Mouse (Mus musculus): ENCODE data around the gene Mpo. TPM values are rescaled to one million over a fixed set of nuclear protein-coding genes. Genes with fewer than 3 reads are reported as not detected.

The Mpo gene
- polyA plus RNA-seq, 1 experiment from 2014 or later: 2.9 TPM

DNA sequence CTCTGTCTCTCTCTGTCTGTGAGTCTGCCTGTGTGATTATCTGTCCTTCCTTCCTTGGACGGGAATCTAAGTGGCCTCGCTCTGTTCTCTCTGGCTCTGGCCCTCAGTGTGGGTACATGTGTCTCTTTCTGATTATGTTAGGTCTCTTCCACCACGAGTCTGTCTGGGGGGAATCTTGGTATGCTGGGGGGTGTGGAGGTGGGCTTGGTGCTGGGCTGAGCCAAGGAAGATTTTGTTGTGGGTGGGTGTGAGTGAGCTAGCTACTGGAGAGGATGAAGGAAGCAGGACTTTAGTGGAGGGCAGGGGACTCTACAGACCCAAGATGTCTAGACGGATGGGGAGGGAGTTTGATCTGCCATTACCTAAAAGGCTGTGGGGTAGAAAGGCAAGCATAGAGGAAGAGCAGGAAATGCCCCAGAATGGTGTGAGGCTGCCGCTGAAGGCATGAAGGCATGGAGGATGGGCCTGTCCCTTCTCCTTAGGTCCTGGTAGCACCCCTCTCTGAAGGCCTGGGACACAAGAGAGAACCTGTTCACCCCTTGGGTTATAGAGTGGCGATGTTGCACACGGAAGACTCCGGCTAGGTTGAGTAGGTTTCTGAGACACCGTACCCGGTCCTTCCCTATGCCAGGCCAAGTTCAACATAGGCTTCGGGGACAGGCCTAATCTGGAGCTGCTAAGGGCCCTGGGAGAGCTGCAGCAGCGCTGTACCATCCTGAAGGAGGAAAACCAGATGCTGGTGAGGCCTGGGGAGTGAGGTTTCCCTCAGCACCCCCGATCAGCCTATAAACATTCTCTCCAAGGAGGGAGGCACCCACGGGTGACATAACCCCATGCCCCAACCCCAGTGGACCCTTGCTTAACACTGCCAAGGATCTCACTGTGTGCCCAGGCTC, 31.3 kb upstream of the Mpo start:
- peak overlapping the region; percentile 98 for H3K4me2 ChIP-seq
- peaks cover 29% of the 10 kb centered on the region for H3K4me1 ChIP-seq (ENCODE audit: control insufficient read depth, insufficient read depth, low read length)
- H3K9ac ChIP-seq (ENCODE audit: low read length): no peak overlapping the region
- peak overlapping the region; percentile 9; the same call in 1 of the 2 replicates for H3K4me3 ChIP-seq (ENCODE audit: low read depth, low read length)
- no peak overlapping the region for H3K27ac ChIP-seq (ENCODE audit: low read depth, low read length)
- H3K36me3 ChIP-seq (ENCODE audit: control insufficient read depth, insufficient read depth, low read length): no peaks in the 10 kb centered on the region
- ATAC-seq (ENCODE audit: low FRiP score) (no peak), DNase-seq (ENCODE audit: low spot score, missing footprints) (peak; percentile 82)
- WGBS: 75% methylated on average over 14 of the region's 14 CpGs
- no peaks in the 10 kb centered on the region for H3K9me3 ChIP-seq (ENCODE audit: control insufficient read depth, low read length)
- peaks cover 48% of the 10 kb centered on the region for H3K27me3 ChIP-seq (ENCODE audit: control insufficient read depth, insufficient read depth, low read length)

DNA sequence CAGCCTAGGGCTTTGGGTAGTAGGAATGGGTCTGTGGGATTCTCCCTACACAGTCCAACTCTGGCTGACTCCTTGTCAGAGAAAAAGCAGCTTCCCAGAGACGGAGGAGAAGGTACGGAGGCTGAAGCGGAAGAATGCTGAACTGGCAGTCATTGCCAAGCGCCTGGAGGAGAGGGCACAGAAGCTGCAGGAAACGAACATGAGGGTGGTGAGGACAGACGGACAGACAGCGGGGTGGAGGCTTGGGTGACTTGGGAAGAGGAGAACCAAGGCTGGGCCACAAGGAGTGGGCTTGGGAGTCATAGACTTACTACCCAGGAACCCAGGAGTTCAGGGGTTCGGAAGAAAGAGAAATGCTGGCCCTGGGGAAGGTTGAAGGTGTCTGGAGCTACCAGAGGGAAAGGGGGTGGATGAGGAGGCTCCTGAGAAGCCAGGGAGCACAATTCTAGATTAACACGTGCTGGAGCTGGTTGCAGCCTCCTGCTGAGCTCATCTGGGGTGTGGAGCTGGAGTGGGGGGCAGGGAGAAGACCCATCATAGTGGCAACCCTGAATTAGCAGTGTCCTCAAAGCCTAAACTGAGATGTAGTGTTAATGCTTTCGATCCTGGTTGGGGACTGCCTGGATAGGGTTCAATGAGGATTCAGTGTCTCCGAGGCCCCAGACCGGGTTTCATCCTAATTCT, 30.5 kb upstream of the Mpo start:
- Histone ChIP-seq H3K36me3 (ENCODE audit: control insufficient read depth, insufficient read depth, low read length) (no peaks in the 10 kb centered on the region), H3K27me3 (ENCODE audit: control insufficient read depth, insufficient read depth, low read length) (peaks cover 48% of the 10 kb centered on the region), H3K4me2 (peak overlapping the region; percentile 98), H3K27ac (ENCODE audit: low read depth, low read length) (no peak overlapping the region), H3K4me1 (ENCODE audit: control insufficient read depth, insufficient read depth, low read length) (peaks cover 29% of the 10 kb centered on the region), H3K4me3 (ENCODE audit: low read depth, low read length) (peak overlapping the region; percentile 48), H3K9ac (ENCODE audit: low read length) (peak overlapping the region; percentile 38; the same call in 1 of the 2 replicates), H3K9me3 (ENCODE audit: control insufficient read depth, low read length) (no peaks in the 10 kb centered on the region)
- WGBS: 47% methylated on average over 12 of the region's 12 CpGs
- DNase-seq (ENCODE audit: low spot score, missing footprints): no peak
- ATAC-seq (ENCODE audit: low FRiP score): no peak

DNA sequence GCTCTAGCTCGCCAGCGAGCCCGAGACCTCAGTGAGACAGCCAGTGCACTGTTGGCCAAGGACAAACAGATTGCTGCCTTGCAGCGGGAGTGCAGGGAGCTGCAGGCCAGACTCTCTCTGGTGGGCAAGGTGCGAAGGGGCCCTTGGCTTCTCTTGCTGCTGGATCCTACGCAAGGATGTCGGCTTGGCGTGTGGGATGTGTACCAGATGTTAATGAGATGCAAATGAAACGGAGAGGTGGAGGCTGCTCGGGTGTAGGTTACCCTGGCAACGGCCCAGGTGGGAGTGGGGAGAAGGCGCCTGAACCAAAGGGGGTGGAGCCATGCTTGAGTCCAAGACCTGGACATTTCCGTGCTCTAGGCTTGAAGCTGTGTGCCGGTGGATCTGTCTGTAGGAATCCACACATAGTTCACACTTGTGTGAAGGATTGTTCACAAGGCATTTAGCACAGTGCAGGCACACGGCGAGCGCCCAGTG, 29.8 kb upstream of the Mpo start:
- ATAC-seq (ENCODE audit: low FRiP score): peak; percentile 56
- Histone ChIP-seq H3K4me1 (ENCODE audit: control insufficient read depth, insufficient read depth, low read length) (peaks cover 29% of the 10 kb centered on the region), H3K27me3 (ENCODE audit: control insufficient read depth, insufficient read depth, low read length) (peaks cover 48% of the 10 kb centered on the region)

DNA sequence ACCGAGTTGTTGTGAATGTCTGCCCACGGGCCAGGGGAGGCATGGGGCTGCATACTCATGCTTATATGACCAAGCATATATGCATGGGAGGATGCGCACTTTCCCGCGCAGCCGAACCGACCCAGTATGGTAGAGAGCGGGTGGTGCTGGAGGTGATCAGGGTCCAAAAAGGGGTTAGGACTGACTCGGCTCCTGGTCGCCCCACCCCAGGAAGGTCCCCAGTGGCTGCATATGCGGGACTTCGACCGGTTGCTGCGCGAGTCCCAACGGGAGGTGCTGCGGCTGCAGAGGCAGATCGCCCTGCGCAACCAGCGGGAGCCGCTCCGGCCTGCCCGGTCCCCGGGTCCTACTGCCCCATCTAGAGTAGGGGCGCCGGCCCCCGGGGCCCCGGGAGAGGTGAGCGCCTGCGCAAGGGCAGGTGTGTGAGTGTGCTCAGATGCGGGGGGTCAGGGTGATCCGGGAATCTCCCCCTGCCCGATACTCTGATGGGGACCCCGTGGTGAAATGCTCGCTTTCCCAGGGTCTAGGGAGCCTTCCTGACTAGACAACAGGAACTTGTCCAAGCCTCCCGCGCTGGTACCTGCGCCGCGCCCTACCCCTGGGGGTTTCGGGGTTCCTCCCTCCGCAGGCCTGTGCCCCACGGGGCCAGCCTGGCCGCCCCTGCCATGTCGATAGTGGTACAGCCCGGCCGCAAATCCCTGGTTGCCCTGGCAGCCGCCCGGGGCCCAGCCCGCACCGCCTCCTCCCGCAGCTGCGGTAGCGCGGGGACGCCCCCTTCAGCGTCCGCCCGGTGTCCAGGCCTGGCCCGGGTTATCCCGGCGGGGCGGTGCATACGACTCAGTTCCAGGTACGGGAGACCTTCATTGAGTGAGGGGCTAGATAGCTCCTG, 29.1 kb upstream of the Mpo start:
- peaks cover 29% of the 10 kb centered on the region for H3K4me1 ChIP-seq (ENCODE audit: control insufficient read depth, insufficient read depth, low read length)
- H3K27me3 ChIP-seq (ENCODE audit: control insufficient read depth, insufficient read depth, low read length): peaks cover 48% of the 10 kb centered on the region
- H3K36me3 ChIP-seq (ENCODE audit: control insufficient read depth, insufficient read depth, low read length): no peaks in the 10 kb centered on the region
- H3K4me2 ChIP-seq: peak overlapping the region; percentile 98
- H3K9ac ChIP-seq (ENCODE audit: low read length): peak overlapping the region; percentile 75
- no peaks in the 10 kb centered on the region for H3K9me3 ChIP-seq (ENCODE audit: control insufficient read depth, low read length)
- under 1% methylated on average over 65 of the region's 65 CpGs for whole genome bisulfite sequencing
- peak; percentile 60 for ATAC-seq (ENCODE audit: low FRiP score)
- H3K27ac ChIP-seq (ENCODE audit: low read depth, low read length): no peak overlapping the region; the same call in none of the 2 replicates
- H3K4me3 ChIP-seq (ENCODE audit: low read depth, low read length): peak overlapping the region; percentile 48
- DNase-seq (ENCODE audit: low spot score, missing footprints): peak; percentile 95

More for the DNA sequence above, 29.8 kb upstream of the Mpo start:
- Histone ChIP-seq H3K27ac (ENCODE audit: low read depth, low read length) (no peak overlapping the region; the same call in 1 of the 2 replicates), H3K9me3 (ENCODE audit: control insufficient read depth, low read length) (no peaks in the 10 kb centered on the region), H3K9ac (ENCODE audit: low read length) (peak overlapping the region; percentile 75), H3K4me3 (ENCODE audit: low read depth, low read length) (peak overlapping the region; percentile 48), H3K36me3 (ENCODE audit: control insufficient read depth, insufficient read depth, low read length) (no peaks in the 10 kb centered on the region), H3K4me2 (peak overlapping the region; percentile 98)
- peak; percentile 93 for DNase-seq (ENCODE audit: low spot score, missing footprints)
- under 1% methylated on average over 17 of the region's 17 CpGs for WGBS

DNA sequence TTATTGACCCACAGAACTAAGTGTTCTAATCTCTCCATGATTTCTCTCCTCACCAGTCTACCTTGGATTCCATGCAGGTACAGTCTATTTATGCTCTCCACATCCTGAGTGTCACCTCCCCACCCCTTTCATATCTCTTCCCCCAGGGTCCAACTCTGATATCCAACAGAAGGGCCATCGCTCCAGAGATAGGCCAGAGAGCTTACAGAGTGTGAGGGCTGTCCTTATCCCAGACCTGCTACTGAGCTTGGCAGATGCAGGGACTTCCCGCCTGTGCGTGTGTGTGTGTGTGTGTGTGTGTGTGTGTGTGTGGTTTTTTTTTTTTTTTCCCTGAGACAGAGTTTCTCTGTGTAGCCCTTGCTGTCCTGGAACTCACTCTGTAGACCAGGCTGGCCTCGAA, 24.6 kb upstream of the Mpo start:
- no peak overlapping the region for H3K9ac ChIP-seq (ENCODE audit: low read length)
- no peaks in the 10 kb centered on the region for H3K9me3 ChIP-seq (ENCODE audit: control insufficient read depth, low read length)
- ATAC-seq (ENCODE audit: low FRiP score) (no peak), DNase-seq (ENCODE audit: low spot score, missing footprints) (no peak)
- peaks cover 13% of the 10 kb centered on the region for H3K27me3 ChIP-seq (ENCODE audit: control insufficient read depth, insufficient read depth, low read length)
- no peaks in the 10 kb centered on the region for H3K36me3 ChIP-seq (ENCODE audit: control insufficient read depth, insufficient read depth, low read length)
- 96% methylated on average over 4 of the region's 4 CpGs for WGBS
- no peak overlapping the region for H3K4me2 ChIP-seq
- no peak overlapping the region for H3K4me3 ChIP-seq (ENCODE audit: low read depth, low read length)
- H3K27ac ChIP-seq (ENCODE audit: low read depth, low read length): no peak overlapping the region
- peaks cover 13% of the 10 kb centered on the region for H3K4me1 ChIP-seq (ENCODE audit: control insufficient read depth, insufficient read depth, low read length)

DNA sequence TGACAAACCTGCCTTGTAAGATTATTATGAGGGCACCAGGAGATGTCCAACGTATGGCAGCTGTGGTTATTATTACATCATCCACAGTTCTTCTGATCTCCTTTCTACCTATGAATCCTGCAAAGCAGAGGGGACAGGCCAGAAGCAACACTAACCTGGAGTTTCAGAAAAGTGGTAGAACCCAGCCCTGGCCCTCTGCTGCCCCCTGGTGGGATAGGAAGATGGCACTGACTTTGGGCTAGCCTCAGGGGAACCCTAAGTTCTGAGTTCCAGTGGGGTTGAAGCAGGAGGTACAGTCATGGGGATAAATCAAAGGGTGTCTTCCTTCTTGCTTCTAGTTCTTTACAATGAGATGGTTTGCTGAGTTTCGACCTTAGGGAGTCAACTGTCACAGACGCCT, 22.4 kb upstream of the Mpo start:
- ATAC-seq (ENCODE audit: low FRiP score) (no peak), DNase-seq (ENCODE audit: low spot score, missing footprints) (peak; percentile 91)
- Histone ChIP-seq H3K36me3 (ENCODE audit: control insufficient read depth, insufficient read depth, low read length) (no peaks in the 10 kb centered on the region), H3K9ac (ENCODE audit: low read length) (no peak overlapping the region), H3K4me1 (ENCODE audit: control insufficient read depth, insufficient read depth, low read length) (no peaks in the 10 kb centered on the region), H3K9me3 (ENCODE audit: control insufficient read depth, low read length) (no peaks in the 10 kb centered on the region), H3K27ac (ENCODE audit: low read depth, low read length) (no peak overlapping the region), H3K4me2 (no peak overlapping the region), H3K4me3 (ENCODE audit: low read depth, low read length) (no peak overlapping the region), H3K27me3 (ENCODE audit: control insufficient read depth, insufficient read depth, low read length) (peaks cover 2% of the 10 kb centered on the region)
- 53% methylated on average over 3 of the region's 3 CpGs for WGBS

DNA sequence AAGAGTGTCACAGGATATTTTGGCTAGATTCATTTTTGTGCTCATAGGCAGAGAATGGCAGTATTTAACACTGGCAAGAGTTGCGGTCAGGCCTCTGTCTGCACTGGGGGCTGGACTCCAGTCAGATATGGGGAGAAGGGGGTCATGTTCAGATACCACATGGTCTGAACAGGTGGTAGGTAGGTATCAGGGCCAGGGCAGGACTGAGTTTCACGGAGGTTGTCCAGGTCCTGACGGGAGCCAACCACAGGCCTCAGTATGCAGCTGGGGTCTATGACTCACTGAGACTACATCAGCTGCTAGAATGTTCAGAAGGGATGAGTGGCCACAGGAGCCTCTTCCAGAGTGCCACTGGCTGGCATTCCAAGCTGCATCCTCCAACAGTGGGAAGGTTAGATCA, 21.0 kb upstream of the Mpo start:
- DNase-seq (ENCODE audit: low spot score, missing footprints) (no peak), ATAC-seq (ENCODE audit: low FRiP score) (no peak)
- H3K36me3 ChIP-seq (ENCODE audit: control insufficient read depth, insufficient read depth, low read length): no peaks in the 10 kb centered on the region
- H3K4me2 ChIP-seq: no peak overlapping the region
- no peak overlapping the region for H3K4me3 ChIP-seq (ENCODE audit: low read depth, low read length)
- H3K9me3 ChIP-seq (ENCODE audit: control insufficient read depth, low read length): no peaks in the 10 kb centered on the region
- no peaks in the 10 kb centered on the region for H3K27me3 ChIP-seq (ENCODE audit: control insufficient read depth, insufficient read depth, low read length)
- no peak overlapping the region for H3K9ac ChIP-seq (ENCODE audit: low read length)
- 90% methylated on average over 3 of the region's 3 CpGs for WGBS
- no peak overlapping the region for H3K27ac ChIP-seq (ENCODE audit: low read depth, low read length)
- no peaks in the 10 kb centered on the region for H3K4me1 ChIP-seq (ENCODE audit: control insufficient read depth, insufficient read depth, low read length)

DNA sequence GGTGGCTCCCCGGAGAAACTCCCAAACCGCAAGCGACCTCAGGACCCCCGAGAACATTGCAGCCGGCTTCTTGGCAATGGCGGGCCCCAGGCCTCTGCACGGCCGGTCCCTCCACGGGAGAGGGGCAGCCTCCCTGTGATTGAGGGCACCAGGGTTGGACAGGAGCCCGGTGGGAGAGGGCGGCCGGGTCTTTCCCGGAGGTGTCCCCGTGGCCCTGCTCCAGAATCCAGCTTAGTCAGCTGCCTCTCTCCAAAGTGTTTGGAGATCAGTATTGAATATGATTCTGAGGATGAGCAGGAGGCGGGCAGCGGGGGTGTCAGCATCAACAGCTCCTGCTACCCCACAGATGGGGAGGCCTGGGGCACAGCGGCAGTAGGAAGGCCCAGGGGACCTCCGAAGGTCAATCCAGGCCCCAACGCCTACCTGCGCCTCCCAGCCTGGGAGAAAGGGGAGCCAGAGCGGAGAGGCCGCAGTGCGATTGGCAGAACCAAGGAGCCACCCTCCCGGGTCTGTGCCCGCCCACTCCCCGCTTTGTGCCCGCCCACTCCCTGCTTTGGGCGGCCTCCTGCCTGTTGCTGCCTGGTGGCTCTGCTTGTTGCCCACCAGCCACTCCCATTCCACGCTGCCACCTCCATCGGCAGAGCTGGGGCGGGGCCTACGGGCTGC, 15.1 kb upstream of the Mpo start:
- Histone ChIP-seq H3K36me3 (ENCODE audit: control insufficient read depth, insufficient read depth, low read length) (no peaks in the 10 kb centered on the region), H3K27me3 (ENCODE audit: control insufficient read depth, insufficient read depth, low read length) (no peaks in the 10 kb centered on the region; the same call in none of the 2 replicates), H3K27ac (ENCODE audit: low read depth, low read length) (no peak overlapping the region), H3K9me3 (ENCODE audit: control insufficient read depth, low read length) (no peaks in the 10 kb centered on the region), H3K9ac (ENCODE audit: low read length) (peak overlapping the region; percentile 63), H3K4me2 (peak overlapping the region; percentile 66), H3K4me3 (ENCODE audit: low read depth, low read length) (peak overlapping the region; percentile 24), H3K4me1 (ENCODE audit: control insufficient read depth, insufficient read depth, low read length) (peaks cover 12% of the 10 kb centered on the region)
- ATAC-seq (ENCODE audit: low FRiP score): peak; percentile 86
- WGBS: 8% methylated on average over 28 of the region's 32 CpGs
- peak; percentile 95 for DNase-seq (ENCODE audit: low spot score, missing footprints)
